Mouse (Mus musculus) MEL (cell line): ENCODE data around the gene Map3k7cl.

ENCODE experiments used
- CHD1 ChIP-seq: IDR thresholded peaks from 2 replicates; pipeline ENCODE4 v1.6.1; 2012; ENCODE audit warnings: low read depth, mild to moderate bottlenecking, inconsistent platforms, low read length, improper control_type of control experiment
- CTCF ChIP-seq, 3 experiments: IDR thresholded peaks in 2 of 3; conservative IDR thresholded peaks in 1 of 3; 2 replicates each; pipeline ENCODE4 v1.5.1; 2011 to 2012; ENCODE audit warnings: low read length in 3 of 3, low read depth in 2 of 3, mild to moderate bottlenecking in 2 of 3, improper control_type of control experiment in 1 of 3, inconsistent platforms in 1 of 3, mixed read lengths in 1 of 3, moderate library complexity in 1 of 3; ENCODE audit not compliant: control insufficient read depth in 1 of 3, insufficient read depth in 1 of 3, poor library complexity in 1 of 3, severe bottlenecking in 1 of 3
- EP300 ChIP-seq, 2 experiments: IDR thresholded peaks; 2 replicates each; pipeline ENCODE4 v1.6.1; 2011; ENCODE audit warnings: improper control_type of control experiment in 2 of 2, low read length in 2 of 2, low read depth in 1 of 2, mild to moderate bottlenecking in 1 of 2
- ETS1 ChIP-seq: IDR thresholded peaks from 2 replicates; pipeline ENCODE4 v1.6.1; 2012; ENCODE audit warnings: low read depth, mild to moderate bottlenecking, inconsistent platforms, low read length, improper control_type of control experiment, moderate library complexity
- POLR2A ChIP-seq, 2 experiments: IDR thresholded peaks; 2 replicates each; pipeline ENCODE4 v1.6.1; 2011 to 2012; ENCODE audit warnings: low read length in 2 of 2, mild to moderate bottlenecking in 2 of 2, control low read depth in 1 of 2, improper control_type of control experiment in 1 of 2, low read depth in 1 of 2, moderate library complexity in 1 of 2; ENCODE audit not compliant: control insufficient read depth in 1 of 2, insufficient read depth in 1 of 2, poor library complexity in 1 of 2
- RCOR1 ChIP-seq: IDR thresholded peaks from 2 replicates; pipeline ENCODE4 v1.6.1; 2012; ENCODE audit warnings: low read depth, mild to moderate bottlenecking, inconsistent platforms, low read length, improper control_type of control experiment

GRCm38 (mm10) chr16:87573409-87573808 lies 20.3 kb downstream of the Map3k7cl start:
- no peak for TF ChIP-seq CTCF (IDR thresholded peaks at IDR 0.05 in 2 of 3, conservative IDR thresholded peaks at IDR 0.05 in 1 of 3; ENCODE audit: control insufficient read depth in 1 of 3, insufficient read depth in 1 of 3, low read depth in 2 of 3, low read length in 3 of 3, poor library complexity in 1 of 3, severe bottlenecking in 1 of 3)
- no peak for TF ChIP-seq ETS1
- no peak for TF ChIP-seq EP300 (IDR thresholded peaks at IDR 0.05; ENCODE audit: low read depth in 1 of 2, low read length in 2 of 2)
- TF ChIP-seq CHD1, result no peak
- TF ChIP-seq RCOR1, result no peak
- no peak for TF ChIP-seq POLR2A (IDR thresholded peaks at IDR 0.05; ENCODE audit: control insufficient read depth in 1 of 2, insufficient read depth in 1 of 2, low read depth in 1 of 2, low read length in 2 of 2, poor library complexity in 1 of 2)
